In the genomic region with DNA sequence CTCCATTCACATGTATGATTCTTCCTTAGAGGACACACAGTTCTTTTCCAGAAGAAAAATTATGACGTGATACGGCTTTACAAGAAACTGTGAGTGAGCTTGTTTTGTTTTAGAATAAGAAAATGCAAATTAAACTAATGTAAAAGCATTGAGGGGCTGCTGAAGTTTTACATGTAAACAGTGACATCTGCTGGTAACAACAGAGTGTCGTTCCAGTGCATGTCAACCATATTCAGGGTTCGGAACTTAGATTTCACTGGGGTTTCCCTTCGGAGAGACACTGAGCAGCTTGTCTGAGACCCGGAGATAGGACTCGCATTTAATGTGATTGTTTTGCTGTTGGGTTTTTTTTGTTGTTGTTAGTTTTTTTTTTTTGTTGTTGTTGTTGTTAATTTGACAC, we compare ENCODE assay signal across 8 mouse cellular contexts.
DNase-seq lines count a peak whose midpoint lies in the region; TF ChIP-seq lines count a peak whose summit lies in the region.

No protein-coding gene starts in this region.

- 53% methylated on average over 7 of the region's 7 CpGs for WGBS in heart, adult 2 months
- WGBS in heart, embryonic 10.5 days, result 58% methylated on average over 7 of the region's 7 CpGs

- no peaks in the 10 kb centered on the region for H3K4me1 ChIP-seq in heart, adult 2 months (ENCODE audit: control insufficient read depth, insufficient read depth, low read length)
- no peaks in the 10 kb centered on the region for H3K4me1 ChIP-seq in heart, embryonic 10.5 days
- H3K4me1 ChIP-seq in E14TG2a.4 (replicated peaks; ENCODE audit: low read depth, low read length), result no peaks in the 10 kb centered on the region

- H3K36me3 ChIP-seq in heart, adult 2 months (ENCODE audit: control insufficient read depth, insufficient read depth, low read length), result no peaks in the 10 kb centered on the region
- H3K36me3 ChIP-seq in heart, embryonic 10.5 days, result no peaks in the 10 kb centered on the region
- no peaks in the 10 kb centered on the region for H3K36me3 ChIP-seq in E14TG2a.4 (ENCODE audit: insufficient read depth, low read length)

- H3K4me3 ChIP-seq in heart, adult 2 months, result no peak overlapping the region
- no peak overlapping the region for H3K4me3 ChIP-seq in heart, embryonic 10.5 days
- no peak overlapping the region for H3K4me3 ChIP-seq in E14TG2a.4 (replicated peaks; ENCODE audit: low read length)

- peak; percentile 68 for TF ChIP-seq CTCF in heart, adult 2 months (IDR thresholded peaks at IDR 0.05)
- 0 out of 2 replicates have a peak, but pooled peaks have one; percentile 10 for TF ChIP-seq CTCF in E14TG2a.4 (conservative IDR thresholded peaks at IDR 0.05; ENCODE audit: low read length)

- H3K79me2 ChIP-seq in heart, adult 2 months (replicated peaks; ENCODE audit: control insufficient read depth, insufficient read depth, low read length), result no peaks in the 10 kb centered on the region

- no peak overlapping the region for H3K27ac ChIP-seq in heart, adult 2 months
- no peak overlapping the region for H3K27ac ChIP-seq in heart, embryonic 10.5 days

- no peak overlapping the region for H3K9ac ChIP-seq in heart, adult 2 months (ENCODE audit: low read depth, low read length)

- no peaks in the 10 kb centered on the region for H3K27me3 ChIP-seq in heart, adult 2 months (ENCODE audit: control insufficient read depth, insufficient read depth, low read length)
- no peaks in the 10 kb centered on the region for H3K27me3 ChIP-seq in heart, embryonic 10.5 days (ENCODE audit: insufficient read depth, poor library complexity, severe bottlenecking)
- no peaks in the 10 kb centered on the region for H3K27me3 ChIP-seq in E14TG2a.4 (ENCODE audit: insufficient read depth, low read length)

- no peak for TF ChIP-seq EP300 in heart, adult 2 months (IDR thresholded peaks at IDR 0.05; ENCODE audit: insufficient read depth, low read depth, low read length)

- intact Hi-C loops in heart, adult 2 months (cut with DNase I), result no loop called here
- intact Hi-C loops in heart, postnatal 25 days (cut with DNase I), result no loop called here

- no peaks in the 10 kb centered on the region for H3K9me3 ChIP-seq in heart, embryonic 10.5 days
- H3K9me3 ChIP-seq in E14TG2a.4 (ENCODE audit: low read length), result peaks cover 8% of the 10 kb centered on the region; the same call in 1 of the 2 replicates

- no peak for TF ChIP-seq POLR2A in heart, adult 2 months (IDR thresholded peaks at IDR 0.05; ENCODE audit: insufficient read depth, low read depth, low read length)

- no peak for DNase-seq in heart, adult 2 months
- DNase-seq in heart, embryonic 10.5 days (ENCODE audit: low spot score), result no peak
- peak; percentile 3 for DNase-seq in cerebellum, adult 9-11 months
- peak; percentile 39 for DNase-seq in layer of hippocampus, adult 9-10 months (ENCODE audit: low spot score)
- DNase-seq in right cerebral cortex, postnatal 4 days, result peak; percentile 9
- no peak for DNase-seq in liver
- DNase-seq in heart, postnatal 25 days (ENCODE audit: low spot score), result no peak

Comparison
In these comparisons a context has a peak if more than half of its experiments do, and no peak if none do; other contexts are left out.
1. DNase-seq: peak in cerebellum, adult 9-11 months (single experiment), layer of hippocampus, adult 9-10 months (single experiment) and right cerebral cortex, postnatal 4 days (single experiment); none in heart, adult 2 months (0 of 2), heart, embryonic 10.5 days (single experiment), liver (single experiment) and heart, postnatal 25 days (single experiment).